Mouse (Mus musculus) small intestine, adult 2 months (tissue): Measurements from ENCODE around the gene Mrps31. TPM values are rescaled to one million over a fixed set of nuclear protein-coding genes. Genes with fewer than 3 reads are reported as not detected.

Experiments
- H3K27ac ChIP-seq: fragments of 200-500 bp; 2 replicates; pipeline ENCODE4 v1.5.1; 2012; ENCODE audit warnings: low read depth, low read length, control low read depth, inconsistent platforms; ENCODE audit not compliant: insufficient read depth
- H3K27me3 ChIP-seq: fragments of 200-500 bp; 2 replicates; pipeline ENCODE4 v1.6.1; 2012; ENCODE audit warnings: mild to moderate bottlenecking, moderate library complexity, low read length, inconsistent platforms; ENCODE audit not compliant: control insufficient read depth, insufficient read depth
- H3K36me3 ChIP-seq: fragments of 200-500 bp; 2 replicates; pipeline ENCODE4 v1.6.1; 2012; ENCODE audit warnings: mild to moderate bottlenecking, low read length, control low read depth, inconsistent platforms; ENCODE audit not compliant: control insufficient read depth, insufficient read depth
- H3K4me1 ChIP-seq: fragments of 200-500 bp; 2 replicates; pipeline ENCODE4 v1.6.1; 2012; ENCODE audit warnings: low read length, inconsistent platforms, mixed read lengths; ENCODE audit not compliant: control insufficient read depth, insufficient read depth, insufficient read length
- H3K4me3 ChIP-seq: fragments of 200-500 bp; 2 replicates; pipeline ENCODE4 v1.5.1; 2012; ENCODE audit warnings: low read depth, mild to moderate bottlenecking, control low read depth, inconsistent platforms, low read length, moderate library complexity
- CTCF ChIP-seq: fragments of 200-500 bp; IDR thresholded peaks from 2 replicates; pipeline ENCODE4 v1.5.1; 2012; ENCODE audit warnings: low read depth, mild to moderate bottlenecking, control low read depth, inconsistent platforms, low read length, moderate library complexity, mixed read lengths; ENCODE audit not compliant: insufficient replicate concordance, insufficient read length; ENCODE audit errors: extremely low read depth
- POLR2A ChIP-seq: fragments of 200-500 bp; IDR thresholded peaks from 2 replicates; pipeline ENCODE4 v1.6.1; 2012; ENCODE audit warnings: low read depth, mild to moderate bottlenecking, control low read depth, inconsistent platforms, low read length, moderate library complexity
- WGBS: fragments of 180-500 bp; shearing (Covaris S2); methylation state at CpG from one replicate; pipeline ENCODE4 v1.1.7; 2018; 5-methylcytosine and 5-hydroxymethylcytosine counted together
- polyA plus RNA-seq: library from polyadenylated mRNA; depleted of rRNA; stranded (reverse); fragments of >200 nt; gene quantifications from 2 replicates; pipeline ENCODE4 v1.2.3, GENCODE M21; 2012; rRNA removed

Mrps31 gene
- polyA plus RNA-seq, 1 experiment = 2.5 TPM

DNA sequence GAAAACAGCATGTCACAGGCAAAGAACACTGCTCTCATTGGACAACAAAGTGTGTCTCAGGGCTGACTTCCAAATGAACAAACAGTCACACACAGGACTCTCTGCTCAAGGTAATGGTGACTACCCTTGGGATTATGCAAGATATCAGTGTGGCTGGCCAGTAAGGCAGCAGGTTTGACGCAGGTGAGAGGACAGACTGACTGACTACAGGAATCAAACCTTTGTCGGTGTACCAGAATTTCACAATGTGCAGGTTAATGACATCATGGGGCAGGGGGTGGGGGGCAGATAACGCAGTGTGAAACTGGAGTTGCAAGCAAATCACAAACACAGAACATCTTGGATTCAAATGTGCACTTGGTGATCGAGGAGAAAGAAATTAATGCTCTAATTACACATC is 10.6 kb upstream of the Mrps31 start:
- H3K27ac ChIP-seq = no peak overlapping the region
- peaks cover 2% of the 10 kb centered on the region; the same call in 1 of the 2 replicates for H3K4me1 ChIP-seq
- no peak for TF ChIP-seq POLR2A
- no peak for TF ChIP-seq CTCF
- 0 out of 2 replicates have a peak, but pooled peaks cover under 1% of the 10 kb centered on the region for H3K36me3 ChIP-seq
- no peak overlapping the region for H3K4me3 ChIP-seq
- H3K27me3 ChIP-seq = no peaks in the 10 kb centered on the region
- 88% methylated on average over 4 of the region's 4 CpGs for WGBS

DNA sequence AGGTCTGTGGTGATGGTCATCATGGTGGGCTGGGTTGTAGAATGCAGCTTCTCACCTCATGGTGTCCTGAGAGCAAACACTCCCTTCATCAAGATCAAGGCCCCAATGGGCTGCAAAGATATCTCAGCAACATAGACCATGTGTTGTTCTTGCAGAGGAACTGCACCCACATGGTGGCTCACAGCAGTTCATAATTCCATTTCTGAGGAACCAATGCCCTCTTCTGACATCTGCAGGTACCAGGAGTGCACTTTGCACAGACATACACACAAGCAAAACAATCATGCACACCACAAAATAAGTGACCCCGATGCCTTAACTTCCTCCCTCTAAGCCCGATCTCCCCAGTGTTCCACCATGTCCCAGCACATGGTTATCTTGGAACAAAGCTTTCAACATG is 7.9 kb upstream of the Mrps31 start:
- Histone ChIP-seq H3K4me1 (no peaks in the 10 kb centered on the region; the same call in 1 of the 2 replicates), H3K4me3 (no peak overlapping the region), H3K27ac (no peak overlapping the region), H3K36me3 (no peaks in the 10 kb centered on the region), H3K27me3 (no peaks in the 10 kb centered on the region)
- WGBS = 88% methylated on average over 2 of the region's 2 CpGs
- TF ChIP-seq POLR2A = no peak
- no peak for TF ChIP-seq CTCF

DNA sequence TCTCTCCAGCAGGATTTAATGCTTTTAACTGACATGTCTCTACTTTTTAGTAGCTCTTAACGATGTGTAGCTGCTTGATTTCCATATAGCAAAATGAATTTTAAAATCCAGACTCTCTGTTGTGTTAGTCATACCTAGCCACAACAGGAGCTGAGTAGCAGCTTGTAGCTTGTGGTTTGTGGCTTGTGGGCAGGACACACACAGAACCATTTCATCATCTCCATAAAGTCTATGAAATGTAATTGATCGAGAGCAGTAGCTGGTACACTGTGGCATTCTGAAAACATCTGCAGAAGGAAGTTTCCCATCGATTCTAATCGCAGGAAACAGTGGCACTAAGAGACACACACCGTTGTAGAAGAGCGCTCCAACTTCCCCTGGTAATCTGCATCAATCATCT is 5.4 kb upstream of the Mrps31 start:
- H3K4me3 ChIP-seq = no peak overlapping the region
- H3K27me3 ChIP-seq = no peaks in the 10 kb centered on the region
- TF ChIP-seq POLR2A (no peak), CTCF (no peak)
- H3K27ac ChIP-seq = no peak overlapping the region
- 74% methylated on average over 6 of the region's 6 CpGs for WGBS
- no peaks in the 10 kb centered on the region for H3K4me1 ChIP-seq
- no peaks in the 10 kb centered on the region for H3K36me3 ChIP-seq

DNA sequence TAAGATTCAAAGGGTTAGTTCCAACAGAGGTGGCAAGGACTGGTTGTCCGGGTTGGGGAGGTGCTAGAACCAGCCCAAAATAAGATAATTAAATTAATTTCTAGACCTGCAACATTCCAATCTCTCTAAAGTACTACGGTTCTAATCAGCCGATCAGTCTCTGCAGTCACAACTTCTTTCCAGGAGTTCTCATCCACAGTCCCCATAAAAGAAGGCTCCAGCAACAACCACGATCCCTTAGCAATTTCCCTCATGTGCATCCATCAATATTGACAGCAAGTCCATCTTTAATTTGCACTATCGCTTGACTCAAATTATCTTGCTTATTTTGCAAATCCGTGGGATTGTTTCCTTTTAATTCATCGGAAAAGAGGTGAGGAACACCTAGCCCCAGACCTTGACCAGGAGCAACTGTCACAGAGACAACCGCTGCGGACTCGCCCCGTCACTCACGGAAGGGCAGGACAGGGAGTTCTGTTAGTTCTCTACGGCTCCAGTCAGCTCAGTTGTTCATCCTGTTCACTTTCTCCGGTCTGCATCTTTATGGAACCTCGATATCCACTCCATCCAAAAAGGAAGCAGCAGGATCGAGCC is 376 bp upstream of the Mrps31 start:
- 6% methylated on average over 16 of the region's 16 CpGs for WGBS
- Histone ChIP-seq H3K4me1 (peaks cover 5% of the 10 kb centered on the region; the same call in 1 of the 2 replicates), H3K27me3 (no peaks in the 10 kb centered on the region), H3K36me3 (peaks cover 7% of the 10 kb centered on the region), H3K4me3 (peak overlapping the region; percentile 94), H3K27ac (peak overlapping the region; percentile 86)
- no peak for TF ChIP-seq POLR2A
- TF ChIP-seq CTCF = no peak

DNA sequence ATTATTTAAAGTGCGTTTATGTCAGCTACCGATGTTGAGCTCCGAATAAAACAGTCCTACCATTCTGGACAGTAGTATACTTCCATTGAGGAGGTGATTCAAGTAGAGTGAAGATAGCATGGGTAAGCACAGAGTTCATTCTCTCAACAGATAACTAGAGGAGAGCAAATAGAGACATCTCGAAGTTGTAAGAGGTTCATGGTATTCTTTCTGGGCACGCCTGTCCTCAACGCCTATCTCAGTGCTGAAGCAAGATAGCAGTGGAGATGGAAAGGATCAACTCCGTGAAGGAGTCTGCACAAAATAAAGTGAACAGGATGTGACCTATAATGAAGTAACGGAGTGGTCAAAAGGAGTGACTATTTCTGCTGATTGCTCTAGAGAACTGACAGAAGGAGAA is 810 bp downstream of the Mrps31 start:
- WGBS = 3% methylated on average over 8 of the region's 8 CpGs
- H3K27me3 ChIP-seq = no peaks in the 10 kb centered on the region
- peaks cover 14% of the 10 kb centered on the region for H3K36me3 ChIP-seq
- H3K4me1 ChIP-seq = peaks cover 5% of the 10 kb centered on the region; the same call in 1 of the 2 replicates
- TF ChIP-seq CTCF (no peak), POLR2A (no peak)
- H3K27ac ChIP-seq = peak overlapping the region; percentile 86; the same call in 1 of the 2 replicates
- peak overlapping the region; percentile 94 for H3K4me3 ChIP-seq

Other genes starting within 250 kb of the Mrps31 start
- 1.6 and 3.2 TPM in 2 replicates for gene Nek3, start 244.9 kb upstream of the Mrps31 start, polyA plus RNA-seq
- 1.0 and 2.1 TPM in 2 replicates for gene Ckap2, start 225.5 kb upstream of the Mrps31 start, polyA plus RNA-seq
- gene Vps36, start 218.6 kb upstream of the Mrps31 start, polyA plus RNA-seq = 3.0 and 6.5 TPM in 2 replicates
- 0.56 and 0.90 TPM in 2 replicates for gene Thsd1, start 184.0 kb upstream of the Mrps31 start, polyA plus RNA-seq
- not detected in 2 replicates for gene Tpte, start 127.9 kb upstream of the Mrps31 start, polyA plus RNA-seq
- gene Slc25a15, start 12.8 kb upstream of the Mrps31 start, polyA plus RNA-seq = 13.3 and 52.2 TPM in 2 replicates